Mouse (Mus musculus) frontal cortex, adult 2 months (tissue): ENCODE measurements at regions not wholly inside any gene's neighbourhood (a gene's known extent, or its start where the extent isn't known, plus 50 kb on each side); places are given as distances from the start of the nearest gene placed in this dataset.

ENCODE experiments used
- DNase-seq, 2 experiments: peaks; one replicate each; pipeline ENCODE4 v3.0.0; 2022; ENCODE audit warnings: low spot score in 1 of 2; ENCODE audit errors: extremely low spot score in 1 of 2

DNA sequence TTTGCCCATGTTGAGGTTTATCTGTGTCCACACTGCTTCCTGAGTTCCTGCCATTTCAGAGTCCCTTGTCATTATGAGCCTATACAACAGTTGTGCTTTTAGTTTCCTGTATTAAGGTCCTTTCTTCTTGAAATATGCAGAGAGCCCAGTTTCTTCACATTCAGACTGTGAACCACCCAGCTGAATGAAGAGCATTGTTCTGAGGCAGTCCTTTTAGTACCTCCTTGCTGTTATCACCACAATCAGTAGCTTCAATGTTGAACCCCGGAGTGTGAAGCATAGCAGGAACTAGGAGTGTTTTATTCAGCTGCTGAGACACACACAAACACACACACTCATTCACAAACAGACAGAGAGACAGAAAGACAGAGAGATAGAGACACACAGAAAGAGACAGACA is 1452.1 kb downstream of the Gsdmc2 start:
- DNase-seq, result no peak

DNA sequence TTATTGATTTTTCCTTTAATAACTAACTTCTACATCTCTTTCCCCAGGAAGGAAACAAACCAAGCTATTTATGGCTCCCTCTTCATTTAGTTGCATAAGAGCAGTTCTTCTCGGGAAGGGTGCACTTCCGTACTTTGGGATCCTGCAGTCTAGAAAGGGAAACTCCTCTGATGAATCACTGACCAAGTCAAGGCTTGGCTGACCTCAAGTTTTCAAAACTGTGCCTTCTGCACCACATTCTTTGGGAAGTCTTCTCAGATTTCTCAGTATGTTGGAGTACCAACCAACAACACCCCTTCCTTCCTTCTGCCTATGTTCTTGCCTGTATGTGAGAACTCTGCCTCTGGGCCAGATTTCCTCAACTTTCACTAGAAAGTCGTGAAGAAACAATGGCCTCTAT is 1452.6 kb downstream of the Gsdmc2 start:
- DNase-seq, result no peak

DNA sequence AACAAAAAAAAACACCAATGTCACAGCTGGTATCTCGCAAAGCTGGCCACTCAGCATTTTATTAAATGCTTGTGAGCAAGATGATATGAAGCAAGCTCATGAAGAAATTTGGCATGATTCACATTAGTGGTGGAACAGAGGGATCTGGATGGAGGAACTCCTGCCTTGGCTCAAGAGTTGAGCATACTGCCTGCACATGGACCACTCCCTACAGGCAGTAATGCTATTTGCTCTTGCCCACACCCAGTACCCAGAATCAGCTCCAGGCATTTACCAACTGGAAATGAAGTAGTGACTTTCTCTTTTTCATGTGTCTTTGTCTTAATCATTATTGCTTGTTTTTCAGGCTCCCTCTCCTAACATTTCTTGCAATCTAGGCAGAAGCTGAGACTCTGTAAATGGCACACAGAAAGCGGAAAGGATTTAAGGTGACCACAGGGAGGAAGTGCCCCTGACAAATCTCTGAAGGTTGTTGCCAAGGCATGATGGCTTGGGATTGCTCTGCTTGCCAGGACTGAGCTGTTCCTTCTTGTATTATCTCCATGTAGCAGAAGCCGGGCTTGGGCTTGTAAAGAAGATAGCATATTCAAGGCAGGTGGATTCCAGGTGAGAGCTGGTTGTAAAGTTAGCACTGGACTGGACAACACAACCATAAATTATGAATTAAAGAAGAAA is 1455.4 kb downstream of the Gsdmc2 start:
- no peak for DNase-seq

DNA sequence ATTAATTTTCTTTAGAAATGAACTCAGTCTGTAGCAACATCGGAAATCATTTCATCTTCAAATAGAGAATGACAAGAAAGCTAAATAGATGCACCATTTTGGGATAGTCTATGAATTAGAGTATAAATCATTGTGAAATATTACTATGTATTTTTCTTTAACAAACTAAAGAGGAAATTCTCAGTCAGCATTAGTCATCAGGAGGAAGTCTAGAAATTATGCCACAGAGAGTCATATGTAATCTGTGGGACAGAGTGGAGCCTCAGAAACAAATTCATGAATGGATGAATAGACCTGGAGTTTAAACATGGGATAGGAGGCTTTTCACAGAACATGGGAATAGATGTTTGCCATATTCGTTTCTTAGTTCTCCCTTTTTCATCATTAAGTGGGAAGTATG is 1459.4 kb upstream of the A1bg start:
- DNase-seq, result no peak

DNA sequence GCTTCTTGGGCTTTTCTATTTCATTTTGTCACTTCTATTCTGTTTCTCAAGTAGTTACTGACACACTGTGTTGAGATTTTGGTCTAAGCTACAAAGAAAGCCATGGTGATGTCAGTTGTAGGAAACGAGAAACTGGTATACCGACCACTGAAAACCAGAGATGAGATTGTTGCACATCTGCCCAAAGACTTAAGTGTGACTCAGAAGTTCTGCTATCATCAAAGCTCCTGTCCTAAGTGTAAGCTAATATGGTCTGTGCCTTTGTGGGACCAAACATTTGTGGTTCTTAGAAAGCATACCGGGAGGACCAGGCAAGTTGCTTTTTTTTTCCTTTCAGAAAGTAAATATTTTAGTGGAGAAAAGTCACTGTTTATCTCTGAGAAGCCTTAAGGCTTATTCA is 1451.8 kb upstream of the A1bg start:
- no peak for DNase-seq

DNA sequence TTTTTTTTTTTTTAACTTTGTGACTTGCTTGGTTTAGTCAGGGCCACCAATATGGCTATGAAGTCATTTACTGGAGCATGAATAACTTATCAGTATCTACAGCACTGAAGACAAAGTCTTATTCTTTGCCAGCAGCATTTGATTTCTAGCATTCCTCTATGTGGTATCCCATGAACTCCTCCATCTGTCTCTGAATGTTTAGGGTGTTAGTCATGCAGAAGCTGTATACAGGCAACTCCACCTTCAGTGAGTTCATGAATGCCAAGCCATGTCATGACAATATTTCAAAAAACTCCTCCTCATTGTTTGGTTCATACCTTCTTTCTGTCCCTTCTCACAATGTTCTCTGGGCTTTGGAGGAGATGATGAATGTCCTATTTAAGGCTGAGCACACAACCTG is 1438.4 kb upstream of the A1bg start:
- no peak for DNase-seq

DNA sequence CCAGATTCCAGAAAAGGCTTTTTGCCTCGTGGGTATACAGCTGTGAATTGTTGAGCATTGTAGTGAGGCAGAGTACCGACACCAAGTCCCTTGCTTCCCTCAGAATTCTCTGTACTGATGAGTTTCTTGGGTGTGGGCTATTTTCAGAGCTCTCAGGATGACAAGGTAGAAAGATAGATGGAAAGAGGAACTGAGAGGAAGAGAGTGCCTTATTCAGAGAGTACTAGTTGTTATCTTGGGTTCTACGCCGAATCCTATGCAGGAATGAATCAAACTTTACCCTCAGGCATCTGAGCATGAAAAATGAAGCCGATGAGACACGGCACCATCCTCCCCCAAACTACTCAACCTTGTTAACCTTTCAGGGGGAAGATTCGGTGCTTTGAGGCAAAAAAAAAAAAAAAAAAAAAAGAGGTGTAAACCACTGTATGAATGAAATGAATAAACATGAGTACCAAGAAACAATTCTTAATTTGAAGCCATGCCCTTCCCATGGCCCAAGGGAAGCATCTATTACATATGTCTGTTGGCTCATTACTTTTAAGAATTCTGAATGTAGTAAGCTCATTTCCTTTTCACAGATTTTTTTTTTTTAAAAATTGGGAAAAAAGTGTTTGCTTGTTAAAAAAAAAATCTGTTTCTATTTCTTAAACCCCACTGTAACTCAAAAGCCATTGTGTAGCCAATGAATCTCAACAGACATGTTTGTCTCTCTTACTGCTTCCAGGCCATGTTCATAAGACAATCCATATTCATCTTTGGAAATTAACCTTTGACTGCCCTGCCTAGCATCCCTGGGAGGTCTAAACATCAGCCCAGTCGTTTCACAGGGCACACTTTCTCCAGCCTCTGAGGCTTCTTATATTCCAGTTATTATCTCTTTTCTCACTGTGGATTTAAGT is 1435.8 kb upstream of the A1bg start:
- no peak for DNase-seq

DNA sequence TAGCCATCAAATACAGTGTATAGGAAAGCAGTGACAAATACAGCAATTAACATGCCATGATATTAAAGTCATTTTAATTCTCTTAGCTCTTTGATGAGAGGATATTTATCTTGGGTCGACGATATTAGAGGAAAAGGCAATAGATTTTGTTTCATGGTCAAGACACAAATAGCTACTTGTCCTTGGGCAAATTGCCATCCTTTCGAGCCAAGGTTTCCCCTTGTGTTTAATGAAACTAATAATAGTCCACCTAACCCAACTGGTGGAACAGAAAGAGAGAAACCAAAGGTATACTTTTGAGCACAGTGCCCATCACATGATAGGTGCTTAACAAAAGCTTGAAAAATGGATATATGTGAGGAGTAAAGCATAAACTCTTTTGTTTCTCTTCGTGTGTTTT is 1431.0 kb upstream of the A1bg start:
- no peak for DNase-seq

DNA sequence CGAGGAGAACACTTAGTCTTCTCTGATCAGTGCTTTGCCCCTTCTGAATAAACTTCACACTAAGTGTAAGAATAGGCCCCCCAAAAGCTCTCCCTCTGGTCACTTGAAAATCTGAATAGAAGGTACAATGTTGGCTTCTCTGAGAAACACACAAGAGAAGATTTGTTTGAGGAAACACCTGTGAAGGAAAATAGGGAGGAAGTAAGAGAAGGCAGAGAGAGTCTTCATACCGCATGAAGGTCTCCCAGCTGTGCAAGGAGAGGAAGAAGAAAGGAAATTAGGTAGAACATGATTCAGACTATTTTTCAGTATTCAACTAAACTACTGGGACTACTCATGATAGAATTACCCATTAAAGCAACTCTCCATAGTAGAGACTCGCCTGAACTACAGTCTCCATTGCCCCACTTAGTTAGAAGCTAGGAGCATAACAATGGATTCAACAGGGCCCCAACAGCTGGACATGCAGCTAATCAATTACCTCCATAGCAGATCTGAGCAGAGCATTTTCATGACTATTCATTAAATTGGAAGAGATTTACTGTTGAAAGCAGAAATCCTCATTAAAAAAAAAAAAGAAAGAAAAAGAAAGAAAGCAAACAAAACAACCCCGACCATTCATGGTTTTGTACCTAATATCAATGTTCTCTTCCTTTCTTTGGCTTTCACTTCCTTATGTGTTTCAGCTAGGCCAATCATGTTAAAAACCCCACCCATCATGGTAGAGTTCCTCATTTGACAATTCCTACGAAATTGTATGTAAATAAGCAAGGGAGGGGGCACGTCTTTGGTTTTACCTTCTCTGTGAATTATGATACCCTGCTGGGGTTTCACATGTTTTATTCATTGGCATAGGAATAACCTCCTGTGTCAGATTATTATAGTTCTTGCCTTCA is 1428.3 kb upstream of the A1bg start:
- no peak for DNase-seq

DNA sequence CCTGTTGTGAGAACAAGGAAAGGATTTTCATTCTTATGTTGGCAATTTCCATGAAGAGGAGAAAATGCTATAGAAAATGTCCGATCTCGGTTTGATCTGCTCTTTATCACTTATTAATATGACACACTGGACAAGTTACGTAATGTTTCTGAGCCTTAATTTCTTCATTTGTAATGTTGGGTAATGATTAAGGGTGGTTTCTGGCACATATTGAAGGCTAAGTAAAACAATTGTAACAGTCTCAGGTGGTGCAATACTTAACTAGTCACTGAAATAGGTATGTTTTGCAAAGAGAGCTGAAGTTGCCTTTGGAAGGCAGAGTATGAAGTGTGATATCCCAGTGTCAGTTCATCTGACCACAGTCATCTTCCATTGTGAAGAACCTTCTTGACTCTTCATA is 1427.2 kb upstream of the A1bg start:
- DNase-seq, result no peak

DNA sequence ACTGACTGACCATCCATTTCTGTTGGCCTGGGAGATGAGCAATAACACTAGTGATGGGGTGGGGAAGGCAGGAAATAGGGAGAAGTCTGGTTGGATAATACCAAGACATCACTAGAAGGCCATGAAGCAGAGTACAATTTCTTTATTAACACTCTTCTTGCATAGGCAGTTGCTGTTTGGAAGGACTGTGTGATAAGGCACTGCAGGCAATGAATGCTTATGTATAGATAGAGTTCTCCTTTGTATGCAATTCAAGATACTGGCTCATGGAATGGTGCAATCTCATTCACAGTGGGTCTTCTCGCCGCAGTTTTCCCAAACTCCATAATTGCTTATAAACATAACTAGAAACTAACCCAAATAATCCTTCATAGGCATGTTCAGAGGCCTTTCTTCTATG is 1426.1 kb upstream of the A1bg start:
- no peak for DNase-seq

DNA sequence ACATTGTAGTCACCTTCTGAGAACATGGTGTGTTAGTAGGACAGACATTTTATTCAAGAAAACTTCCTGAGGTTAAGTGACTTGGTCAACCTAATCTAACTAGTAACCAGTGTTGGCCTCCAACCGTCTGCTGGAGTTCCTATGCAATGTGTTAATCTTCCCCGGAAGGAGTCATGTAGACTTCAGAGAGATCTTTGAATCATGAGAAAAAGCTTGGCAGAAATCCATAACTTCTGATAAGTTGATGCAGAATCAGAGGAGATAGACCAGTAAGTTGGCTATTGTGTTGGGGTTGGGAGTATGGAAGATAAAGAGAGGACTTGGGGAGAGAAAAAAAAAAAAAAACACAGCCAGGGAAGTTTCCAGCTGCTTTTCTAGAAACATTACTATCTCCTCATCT is 1424.9 kb upstream of the A1bg start:
- no peak for DNase-seq

DNA sequence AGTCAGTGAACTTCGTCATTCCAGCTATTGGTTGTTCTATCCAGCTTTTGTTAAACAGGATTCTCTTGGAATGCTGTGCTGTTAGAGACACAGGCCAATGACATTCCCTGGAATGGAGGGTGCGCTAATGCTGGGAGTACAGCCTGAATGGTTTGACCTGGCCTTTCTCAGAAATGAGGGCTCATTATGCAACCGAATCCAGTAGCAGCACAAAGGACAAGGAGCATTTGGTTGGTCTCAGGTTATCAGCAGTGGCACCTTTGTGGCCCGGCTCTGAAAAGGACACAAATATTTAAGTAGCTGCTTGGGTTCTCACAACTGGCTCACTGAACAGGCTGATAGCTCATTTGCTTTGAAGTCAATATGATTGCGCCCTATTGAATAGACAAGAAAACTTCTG is 1423.1 kb upstream of the A1bg start:
- no peak for DNase-seq

DNA sequence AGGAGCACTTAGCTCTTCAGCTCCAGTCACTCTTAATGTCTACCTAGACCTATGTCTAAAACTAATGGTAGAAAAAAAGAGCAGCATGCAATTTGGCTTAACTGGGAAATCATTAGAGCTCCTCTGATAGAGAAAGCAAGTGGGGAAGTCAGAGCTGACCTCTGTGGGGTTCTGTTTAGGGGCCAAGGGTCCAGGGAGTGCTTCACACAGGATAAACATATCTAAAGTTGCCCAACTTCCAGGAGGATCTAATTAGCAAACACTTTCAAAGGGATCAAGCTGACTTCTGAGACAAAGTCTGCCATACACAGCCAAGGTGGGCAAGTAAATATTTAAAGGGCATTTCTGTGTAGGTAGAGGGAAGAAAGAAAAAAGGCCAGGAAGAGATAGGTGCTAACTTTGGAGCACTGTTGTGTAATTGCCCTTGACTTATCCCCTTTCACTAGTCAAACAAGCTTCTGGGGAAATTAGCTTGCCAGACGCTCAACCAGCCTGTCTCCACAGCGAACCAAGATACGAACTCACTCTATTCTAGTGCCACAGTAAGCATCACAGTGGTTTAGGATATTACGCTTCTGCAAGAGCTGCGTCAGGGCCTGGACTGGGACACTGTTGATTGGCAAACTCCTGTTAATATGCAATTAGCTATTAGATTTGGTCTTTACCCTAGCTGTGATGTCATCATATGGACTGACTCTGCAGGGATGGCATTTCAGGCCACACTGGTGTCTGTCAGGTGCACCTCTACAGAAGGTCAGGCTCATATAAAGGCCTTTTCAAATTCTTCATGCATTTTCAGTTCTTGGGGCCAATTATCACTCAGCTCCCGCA is 1413.9 kb upstream of the A1bg start:
- no peak for DNase-seq

DNA sequence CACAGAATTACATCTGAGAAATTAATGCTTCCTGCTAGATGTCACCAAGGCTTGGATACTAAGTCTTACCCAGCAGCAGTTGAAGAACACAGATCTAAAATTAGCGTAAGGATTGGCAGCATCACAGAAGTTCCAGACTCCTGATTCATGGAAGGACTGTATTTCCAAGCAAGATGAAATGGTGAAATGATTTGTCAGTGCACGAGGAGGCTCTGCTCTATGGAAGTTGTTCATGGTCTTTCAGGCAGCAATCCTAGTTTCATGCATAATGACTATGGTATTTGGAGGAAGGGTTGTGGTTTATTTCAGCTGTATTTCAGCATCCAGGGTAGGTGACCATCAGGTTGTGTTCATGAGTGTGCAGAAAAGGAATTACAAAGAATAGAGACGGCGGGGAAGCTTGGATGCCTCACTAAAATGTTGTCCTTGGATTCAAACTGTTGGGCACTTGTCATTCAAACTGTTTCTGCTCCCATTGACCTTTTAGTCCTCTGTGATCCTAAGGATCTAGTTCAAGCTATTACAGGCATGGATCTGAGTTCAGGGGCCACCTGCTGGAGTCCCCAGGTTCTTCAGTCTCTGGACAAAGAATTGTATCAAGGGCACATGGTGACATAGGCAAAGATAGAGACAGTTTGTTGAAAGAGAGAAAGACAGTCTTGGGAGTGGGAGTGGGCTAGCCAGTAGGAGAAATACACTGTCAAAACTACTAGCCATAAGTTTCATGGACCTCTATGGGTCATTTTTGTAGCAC is 1411.6 kb upstream of the A1bg start:
- peak; percentile 1 to 11 for DNase-seq

DNA sequence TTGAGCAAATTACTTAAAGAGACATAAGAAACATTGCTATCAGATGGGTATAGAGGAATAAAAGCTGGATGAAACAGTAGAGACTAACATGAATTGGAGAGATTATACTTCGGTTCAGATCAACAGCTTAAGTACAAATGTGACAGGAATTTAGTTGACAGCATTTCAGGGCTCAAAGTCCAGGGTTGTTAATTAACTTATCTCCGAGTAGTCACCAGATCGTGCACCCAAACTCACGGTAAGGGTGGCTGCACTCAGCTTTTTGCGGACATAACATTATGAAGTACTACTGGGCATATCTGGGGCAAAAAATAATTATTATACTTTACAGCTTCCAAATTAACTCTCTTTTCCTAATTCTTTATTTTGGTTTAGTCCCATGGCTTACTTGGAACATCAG is 1409.3 kb upstream of the A1bg start:
- no peak for DNase-seq

DNA sequence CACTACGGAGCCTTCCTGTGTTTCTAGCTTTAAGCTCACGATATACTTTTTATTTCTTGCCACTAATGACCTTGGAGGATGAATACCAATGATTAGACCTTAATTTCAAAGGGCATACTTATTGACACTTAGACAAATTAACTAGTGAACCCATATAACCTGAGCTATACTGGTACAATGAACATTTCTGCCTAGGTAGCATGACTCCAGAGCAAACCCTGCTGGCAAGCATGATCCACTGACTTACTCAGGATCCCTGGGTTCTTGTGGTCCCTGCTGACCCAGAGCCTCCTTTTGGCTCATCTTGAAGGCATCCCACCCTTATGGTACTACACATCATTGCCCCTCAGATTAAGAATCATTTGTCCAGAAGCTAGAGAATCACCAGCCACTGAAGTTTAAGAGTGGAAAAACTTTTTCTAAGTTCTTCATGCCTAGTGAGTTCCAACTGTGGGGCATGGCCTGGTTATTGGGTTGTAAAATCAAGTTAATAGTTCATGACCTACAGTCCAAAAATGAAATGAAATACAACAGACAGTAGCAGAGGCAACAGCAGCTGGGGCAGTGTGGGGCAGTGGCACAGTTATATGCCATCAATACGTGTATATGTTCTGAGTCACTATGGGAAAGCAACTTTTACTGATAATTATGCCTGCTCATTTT is 1408.5 kb upstream of the A1bg start:
- DNase-seq, result no peak

DNA sequence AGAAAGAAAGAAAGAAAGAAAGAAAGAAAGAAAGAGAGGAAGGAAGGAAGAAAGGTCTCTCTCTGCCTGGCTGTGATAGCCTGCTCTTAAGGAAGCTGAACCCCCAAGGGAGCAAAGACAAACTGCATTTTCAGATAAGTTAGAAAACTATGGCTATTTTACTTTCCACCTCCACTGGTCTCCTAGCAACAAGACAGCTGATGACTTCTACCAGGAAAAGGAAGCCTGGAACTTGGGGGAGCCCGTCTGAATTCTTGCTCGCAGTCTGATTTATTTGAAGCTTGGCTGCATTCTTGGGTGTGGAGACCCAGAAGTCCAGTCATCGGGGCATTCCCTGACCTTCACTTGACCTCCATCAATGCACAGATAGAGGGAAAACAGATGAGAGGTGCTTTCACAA is 1406.1 kb upstream of the A1bg start:
- peak; percentile 4 to 53 for DNase-seq

DNA sequence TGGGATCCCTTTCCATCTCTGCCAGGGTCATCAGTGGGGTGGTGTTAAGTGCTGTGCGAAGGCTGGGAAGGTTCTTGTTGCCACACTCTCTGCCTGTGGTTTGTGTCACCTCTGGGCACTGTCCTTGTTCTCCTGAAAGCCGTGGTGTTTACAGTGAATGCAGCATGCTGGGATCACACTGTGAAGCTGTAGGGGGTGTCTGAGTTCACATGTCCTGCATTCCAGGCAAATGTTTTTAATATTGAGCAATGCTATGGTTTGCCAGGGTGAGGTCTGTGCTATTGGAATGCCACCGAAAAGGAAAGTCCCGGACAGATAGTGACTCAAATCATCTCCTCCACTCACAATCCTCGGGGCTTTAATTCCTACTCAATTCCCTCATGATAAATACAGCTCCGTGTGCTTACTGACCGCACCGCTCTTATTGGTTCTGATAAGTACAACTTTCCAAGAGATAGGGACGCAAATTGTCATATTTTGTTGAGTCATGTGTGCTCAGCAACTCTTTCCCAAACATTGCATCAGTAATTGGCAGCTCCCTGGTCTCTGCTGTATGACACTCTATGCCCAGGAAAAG is 1405.6 kb upstream of the A1bg start:
- no peak for DNase-seq
